Mouse (Mus musculus) lung, postnatal 0 days (tissue): ENCODE data around the gene Gm4871.

ENCODE experiments used
- CTCF ChIP-seq: IDR thresholded peaks from 2 replicates; pipeline ENCODE4 v1.5.1; 2016; ENCODE audit warnings: antibody characterized with exemption, mild to moderate bottlenecking
- EP300 ChIP-seq: IDR thresholded peaks from 2 replicates; pipeline ENCODE4 v1.6.1; 2016; ENCODE audit warnings: antibody characterized with exemption, mild to moderate bottlenecking, control low read depth

DNA sequence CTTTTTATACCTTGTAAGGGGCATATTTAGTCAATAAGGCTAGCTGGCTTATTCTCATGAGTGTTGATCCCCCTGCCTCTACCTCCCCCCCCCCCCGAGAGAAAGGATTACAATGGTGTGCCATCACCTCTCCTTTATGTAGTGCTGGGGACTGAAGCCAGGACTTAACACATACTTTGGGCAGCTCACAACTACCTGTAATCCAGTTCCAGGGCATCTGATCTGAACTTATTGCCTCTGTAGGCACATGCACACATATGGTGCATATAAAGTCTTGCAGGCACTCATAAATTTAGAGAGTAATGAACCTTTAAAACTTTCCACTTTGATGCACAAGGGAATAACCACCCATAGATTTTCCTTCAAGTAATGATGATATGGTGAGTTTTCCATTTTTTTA lies 18.3 kb downstream of the Gm4871 start:
- TF ChIP-seq CTCF (no peak), EP300 (no peak)
